Comparison of ENCODE assay signal across 9 mouse cellular contexts in the genomic region with DNA sequence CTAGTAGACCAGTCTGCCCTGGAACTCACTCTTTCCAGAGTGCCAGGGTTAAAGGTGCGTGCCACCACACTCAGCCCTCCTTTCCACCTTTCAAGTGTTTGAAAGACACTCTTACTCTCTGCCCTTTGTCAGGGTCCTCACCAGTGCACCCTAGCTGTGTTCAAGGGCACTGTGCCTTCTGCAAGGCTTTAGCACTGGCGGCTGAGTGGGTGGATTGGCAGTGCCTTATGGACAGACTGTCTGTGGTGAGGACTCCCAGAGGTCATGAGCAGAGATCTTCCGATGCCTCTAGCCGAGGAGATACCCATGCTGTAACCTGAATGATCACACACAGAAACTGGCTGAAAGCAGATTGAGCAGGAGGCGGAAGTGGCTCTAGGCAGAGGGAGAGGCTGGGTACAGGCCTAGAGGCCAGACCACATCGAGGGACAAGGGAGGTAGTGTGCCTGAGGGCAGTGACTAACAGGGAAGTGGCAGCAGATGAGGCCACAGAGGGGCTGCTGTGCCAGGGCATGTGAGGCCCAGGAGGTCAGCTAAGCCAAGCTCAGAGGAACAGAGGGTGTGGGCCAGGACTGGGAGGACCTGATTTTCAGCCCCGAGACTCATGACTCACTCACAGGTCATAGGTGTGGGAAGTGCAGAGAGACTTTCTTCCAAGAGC. TPM values are rescaled to one million over a fixed set of nuclear protein-coding genes. Genes with fewer than 3 reads are reported as not detected.
DNase-seq lines count a peak whose midpoint lies in the region; ATAC-seq lines count a peak whose summit lies in the region.
"Had no signal": no experiment of that assay in that cellular context is flagged by ENCODE, and none has a peak within 500 bp of the region (broad histone marks: within the 10 kb centered on the region; RNA-seq: fewer than 3 reads in every experiment).

No protein-coding gene starts in this region.

- H3K4me3 ChIP-seq in macrophage (ENCODE audit: inconsistent target): no peak overlapping the region
- no peak overlapping the region for H3K4me3 ChIP-seq in forebrain, embryonic 10.5 days

- peak; percentile 95 for DNase-seq in heart, adult 11 months
- DNase-seq in heart, postnatal 25 days (ENCODE audit: low spot score): no peak
- peak; percentile 85 for DNase-seq in Muller cell, postnatal 12 days (ENCODE audit: inconsistent ontology term)
- peak; percentile 85 for DNase-seq in gonadal fat pad, adult 2 months (ENCODE audit: low read depth)
- DNase-seq in forebrain, embryonic 10.5 days (ENCODE audit: extremely low spot score, low spot score): no peak
- DNase-seq in gastrocnemius, postnatal 25 days: no peak
- DNase-seq: cerebellum, adult 11 months had no signal

- peaks cover 55% of the 10 kb centered on the region for H3K4me1 ChIP-seq in forebrain, embryonic 10.5 days

- H3K27ac ChIP-seq in macrophage: peak overlapping the region; percentile 91
- no peak overlapping the region for H3K27ac ChIP-seq in forebrain, embryonic 10.5 days

- no peaks in the 10 kb centered on the region for H3K79me2 ChIP-seq in macrophage (ENCODE audit: inconsistent target)

- ATAC-seq in erythroblast, adult 5-6 weeks (replicated peaks; ENCODE audit: low FRiP score, poor library complexity, severe bottlenecking): no peak

- H3K36me3 ChIP-seq in macrophage (ENCODE audit: inconsistent target): no peaks in the 10 kb centered on the region
- no peaks in the 10 kb centered on the region for H3K36me3 ChIP-seq in forebrain, embryonic 10.5 days (replicated peaks)

- WGBS in macrophage (ENCODE audit: missing documents): 33% methylated on average over 7 of the region's 7 CpGs
- WGBS in forebrain, embryonic 10.5 days: 81% methylated on average over 7 of the region's 7 CpGs

- H3K9me3 ChIP-seq in forebrain, embryonic 10.5 days: no peaks in the 10 kb centered on the region

- no peaks in the 10 kb centered on the region for H3K27me3 ChIP-seq in forebrain, embryonic 10.5 days (ENCODE audit: poor library complexity, severe bottlenecking)

- intact Hi-C loops in heart, postnatal 25 days (cut with DNase I): no loop called here

RNA-seq across cellular contexts. Expression of gene Vps37b, which starts 14.8 kb away (rescaled TPM):
- total RNA-seq in heart, postnatal 25 days (2021): 10 to 100 TPM; 18.2 to 18.6 TPM
- 45.2 and 54.3 TPM in 2 replicates for polyA plus RNA-seq in gonadal fat pad, adult 2 months (2012; rRNA removed)
- total RNA-seq in macrophage (2018; cell fraction: chromatin; rRNA removed): 10 to 100 TPM in 18 of 26 experiments, 1 to 10 TPM in 8; 2.8 to 36.2 (median 19.1) TPM
- total RNA-seq in macrophage (2018; cell fraction: cytosol; rRNA removed): 10 to 100 TPM; 16.0 to 47.4 (median 23.1) TPM
- 10 to 100 TPM; 11.7 to 48.2 (median 24.6) TPM for total RNA-seq in macrophage (2018; cell fraction: nucleus; rRNA removed)
- 13.1 to 27.6 TPM (median 22.7 TPM) in 3 replicates for polyA plus RNA-seq in macrophage (2018)
- total RNA-seq in erythroblast, adult 5-6 weeks (2015; ENCODE audit: low replicate concordance): 14.4 and 27.9 TPM in 2 replicates
- total RNA-seq in erythroblast, adult 5-6 weeks (2017; ENCODE audit: low replicate concordance): 6.8 and 7.9 TPM in 2 replicates
- 50.8 and 51.2 TPM in 2 replicates for polyA plus RNA-seq in forebrain, embryonic 10.5 days (2016; fragmentation: Nextera tagmentation; extraction: Ambion mirVana)
- 1 to 10 TPM; 4.2 to 6.3 TPM for total RNA-seq in gastrocnemius, postnatal 25 days (2021)

RNA-seq across cellular contexts. Expression of gene Abcb9, which starts 48.7 kb away (rescaled TPM):
- total RNA-seq in heart, postnatal 25 days (2021): 1 to 10 TPM; 8.0 to 9.0 TPM
- polyA plus RNA-seq in gonadal fat pad, adult 2 months (2012; rRNA removed): 33.5 and 39.3 TPM in 2 replicates
- total RNA-seq in macrophage (2018; cell fraction: chromatin; rRNA removed): 1 to 10 TPM in 22 of 26 experiments, under 1 TPM in 3, not detected in 1; 0.37 to 5.0 (median 2.4) TPM
- 1 to 10 TPM; 1.2 to 3.1 (median 1.9) TPM for total RNA-seq in macrophage (2018; cell fraction: cytosol; rRNA removed)
- 1 to 10 TPM in 25 of 26 experiments, under 1 TPM in 1; 0.87 to 4.5 (median 2.6) TPM for total RNA-seq in macrophage (2018; cell fraction: nucleus; rRNA removed)
- 1.6 to 2.1 TPM (median 1.6 TPM) in 3 replicates for polyA plus RNA-seq in macrophage (2018)
- total RNA-seq in erythroblast, adult 5-6 weeks (2015; ENCODE audit: low replicate concordance): 13.8 and 15.5 TPM in 2 replicates
- total RNA-seq in erythroblast, adult 5-6 weeks (2017; ENCODE audit: low replicate concordance): 19.1 and 23.4 TPM in 2 replicates
- 0.52 and 0.65 TPM in 2 replicates for polyA plus RNA-seq in forebrain, embryonic 10.5 days (2016; fragmentation: Nextera tagmentation; extraction: Ambion mirVana)
- 1 to 10 TPM; 7.9 to 9.5 TPM for total RNA-seq in gastrocnemius, postnatal 25 days (2021)

Comparison
In these comparisons a context has a peak if more than half of its experiments do, and no peak if none do; other contexts are left out.
1. DNase-seq: peak in heart, adult 11 months (single experiment), Muller cell, postnatal 12 days (single experiment) and gonadal fat pad, adult 2 months (single experiment); none in heart, postnatal 25 days (single experiment), forebrain, embryonic 10.5 days (single experiment) and gastrocnemius, postnatal 25 days (single experiment).